Mouse (Mus musculus): Measurements from ENCODE around the gene Rsph9. TPM values are rescaled to one million over a fixed set of nuclear protein-coding genes. Genes with fewer than 3 reads are reported as not detected.

The Rsph9 gene
- polyA plus RNA-seq, 1 experiment from 2014 or later, result 7.3 TPM

Other genes starting within 250 kb of the Rsph9 start
- gene Vegfa, start 111.8 kb downstream of the Rsph9 start, polyA plus RNA-seq (2016; fragmentation: Nextera tagmentation; extraction: Ambion mirVana), result 4.5 and 6.0 TPM in 2 replicates
- 150 and 166 TPM in 2 replicates for gene Mrps18a, start 33.2 kb downstream of the Rsph9 start, polyA plus RNA-seq (2016; fragmentation: Nextera tagmentation; extraction: Ambion mirVana)
- gene Mad2l1bp, start 9.3 kb upstream of the Rsph9 start, polyA plus RNA-seq (2016; fragmentation: Nextera tagmentation; extraction: Ambion mirVana), result 39.9 and 41.6 TPM in 2 replicates
- 32.3 and 34.9 TPM in 2 replicates for gene Gtpbp2, start 16.8 kb upstream of the Rsph9 start, polyA plus RNA-seq (2016; fragmentation: Nextera tagmentation; extraction: Ambion mirVana)
- gene Polh, start 58.4 kb upstream of the Rsph9 start, polyA plus RNA-seq (2016; fragmentation: Nextera tagmentation; extraction: Ambion mirVana), result 8.3 and 12.2 TPM in 2 replicates
- 33.5 and 42.8 TPM in 2 replicates for gene Xpo5, start 58.6 kb upstream of the Rsph9 start, polyA plus RNA-seq (2016; fragmentation: Nextera tagmentation; extraction: Ambion mirVana)
- 53.8 and 81.2 TPM in 2 replicates for gene Polr1c, start 103.8 kb upstream of the Rsph9 start, polyA plus RNA-seq (2016; fragmentation: Nextera tagmentation; extraction: Ambion mirVana)
- 77.0 and 83.9 TPM in 2 replicates for gene Yipf3, start 103.9 kb upstream of the Rsph9 start, polyA plus RNA-seq (2016; fragmentation: Nextera tagmentation; extraction: Ambion mirVana)
- gene Lrrc73, start 109.3 kb upstream of the Rsph9 start, polyA plus RNA-seq (2016; fragmentation: Nextera tagmentation; extraction: Ambion mirVana), result 0.33 and 0.38 TPM in 2 replicates
- 46.5 and 55.8 TPM in 2 replicates for gene Tjap1, start 138.8 kb upstream of the Rsph9 start, polyA plus RNA-seq (2016; fragmentation: Nextera tagmentation; extraction: Ambion mirVana)
- 0.36 and 0.77 TPM in 2 replicates for gene Dlk2, start 153.2 kb upstream of the Rsph9 start, polyA plus RNA-seq (2016; fragmentation: Nextera tagmentation; extraction: Ambion mirVana)
- gene Abcc10, start 184.1 kb upstream of the Rsph9 start, polyA plus RNA-seq (2016; fragmentation: Nextera tagmentation; extraction: Ambion mirVana), result 5.4 and 7.3 TPM in 2 replicates
- gene Zfp318, start 239.5 kb upstream of the Rsph9 start, polyA plus RNA-seq (2016; fragmentation: Nextera tagmentation; extraction: Ambion mirVana), result 6.1 and 7.0 TPM in 2 replicates